Mouse (Mus musculus): ENCODE measurements around the gene Sucnr1. TPM values are rescaled to one million over a fixed set of nuclear protein-coding genes. Genes with fewer than 3 reads are reported as not detected.
A peak's percentile ranks its signal among the peaks of the same experiment; 100 is the strongest.
"Not testable (repeated sequence)": the region's sequence is repeated elsewhere in the genome, so short reads cannot be mapped to it uniquely, and the experiment has no call there.

The Sucnr1 gene
- total RNA-seq (2021), result not detected

DNA sequence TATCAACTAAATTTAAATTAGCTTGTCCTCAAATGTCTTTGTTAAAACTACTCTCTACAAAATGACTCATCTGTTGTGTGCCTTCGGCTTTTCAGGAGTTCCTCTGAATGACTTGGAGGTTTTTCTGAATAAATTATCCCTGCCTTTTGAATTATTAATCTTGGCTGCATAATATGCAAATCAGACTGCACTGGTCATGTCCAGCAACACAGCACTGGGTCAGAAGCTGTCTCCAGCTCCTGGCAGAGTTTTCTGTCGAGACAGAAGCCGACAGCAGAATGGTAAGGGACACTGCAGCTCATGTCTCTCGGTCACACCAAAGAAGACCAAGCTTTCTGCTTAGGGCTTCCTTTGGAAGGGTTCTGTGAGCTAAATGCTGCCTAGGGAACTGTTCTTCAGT is at the start of gene Sucnr1:
TSS of gene Sucnr1 (plus strand) at position 222 of the 400 bp plus-strand sequence.
- intact Hi-C loops (cut with DNase I), result no loop called here
- peak in 1 of 2 experiments; percentile 1 for DNase-seq (ENCODE audit: extremely low spot score in 1 of 2, low spot score in 2 of 2)

DNA sequence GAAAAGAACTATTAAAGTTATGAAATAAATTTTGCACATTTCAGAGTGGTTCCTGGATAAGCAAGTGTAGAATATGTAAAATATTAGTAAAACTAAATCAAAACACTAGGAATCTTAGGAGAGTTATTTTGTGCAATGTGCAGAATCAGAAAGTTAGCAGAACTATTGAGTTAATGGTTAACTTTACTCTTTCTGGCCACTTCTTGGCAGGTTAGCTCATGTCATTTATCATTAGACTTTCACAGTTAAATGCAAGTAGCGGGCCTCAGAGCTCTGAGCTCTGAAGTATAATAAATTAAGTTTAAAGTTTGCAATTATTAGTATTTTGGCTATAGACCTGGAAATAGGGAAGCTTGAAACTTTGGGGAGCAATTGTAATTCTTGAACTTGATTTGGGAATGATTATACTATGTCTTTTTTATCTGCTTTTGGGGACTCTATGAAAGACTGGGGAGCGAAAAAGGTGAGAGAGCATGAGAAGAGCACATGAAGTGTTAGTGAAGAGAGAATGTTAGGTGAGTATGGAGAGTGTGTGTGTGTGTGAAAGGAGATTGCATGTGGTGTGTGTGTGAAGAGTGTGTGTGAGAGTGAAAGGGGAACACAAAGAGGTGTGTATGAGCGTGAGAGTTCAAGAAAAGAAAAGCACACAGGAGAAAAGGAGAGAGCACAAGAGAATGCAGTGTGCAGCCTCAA is 35.3 kb upstream of the Sucnr1 start:
- DNase-seq (ENCODE audit: extremely low spot score in 1 of 2, low spot score in 2 of 2), result no peak

DNA sequence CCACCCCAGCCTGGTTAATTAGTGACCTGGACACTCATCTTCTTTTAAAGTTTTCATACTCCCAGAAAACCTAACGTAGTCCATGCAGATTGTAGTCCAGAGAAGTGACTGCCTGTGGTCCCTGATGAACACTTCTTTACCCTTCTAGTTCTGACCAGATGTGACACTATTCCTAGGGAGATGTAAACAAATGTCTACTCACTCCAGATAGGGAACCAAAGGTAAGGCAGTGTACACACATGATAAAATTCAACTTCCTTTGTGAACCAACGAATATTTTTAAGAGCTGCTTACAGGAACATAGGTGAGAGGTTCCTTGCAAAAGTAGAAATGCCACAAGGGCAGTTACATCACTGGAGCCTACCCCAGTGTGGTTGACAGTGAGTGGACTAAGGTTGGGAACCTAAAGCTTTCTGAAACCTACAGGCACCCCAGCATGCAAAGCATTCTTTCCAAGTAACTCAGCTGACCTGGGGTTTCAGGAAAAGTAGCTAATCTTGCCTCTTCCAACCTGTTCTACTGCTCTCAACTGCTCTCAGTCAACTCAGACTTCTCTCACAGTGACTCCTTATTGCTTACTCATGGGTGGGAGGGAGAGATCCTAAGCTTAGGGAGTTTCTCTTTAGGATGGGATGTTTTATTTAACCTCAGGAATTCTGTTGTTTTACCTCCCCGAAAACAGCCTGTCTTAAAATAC is 28.3 kb upstream of the Sucnr1 start:
- DNase-seq (ENCODE audit: extremely low spot score in 1 of 2, low spot score in 2 of 2), result no peak
- intact Hi-C loops (cut with DNase I), result loop anchor here (5.0 to 10.0 kb wide), 2 partner anchors 731 to 939 kb away; no protein-coding TSS in a partner anchor

More for the DNA sequence above, 35.3 kb upstream of the Sucnr1 start:
- intact Hi-C loops (cut with DNase I), result no loop called here

DNA sequence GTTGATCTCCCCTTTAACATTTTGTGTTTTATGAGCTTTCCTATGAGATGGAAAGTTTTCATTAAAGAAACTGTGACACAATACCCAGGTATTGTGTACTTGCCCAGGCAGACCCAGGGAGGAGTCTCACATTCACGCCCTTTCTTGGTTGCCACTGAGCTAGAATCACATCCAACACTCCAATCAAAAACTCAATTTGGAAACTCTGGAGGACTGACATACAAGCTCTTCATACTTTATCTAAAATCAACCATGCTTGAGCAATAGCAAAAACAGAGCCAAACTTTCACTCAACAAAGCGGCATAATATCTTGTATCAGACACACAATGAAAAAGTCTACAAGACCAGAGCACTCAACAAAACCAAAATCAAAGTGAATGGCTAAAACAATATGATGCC is 27.7 kb upstream of the Sucnr1 start:
- intact Hi-C loops (cut with DNase I), result loop anchor here (5.0 to 10.0 kb wide), 2 partner anchors 732 to 939 kb away; no protein-coding TSS in a partner anchor

DNA sequence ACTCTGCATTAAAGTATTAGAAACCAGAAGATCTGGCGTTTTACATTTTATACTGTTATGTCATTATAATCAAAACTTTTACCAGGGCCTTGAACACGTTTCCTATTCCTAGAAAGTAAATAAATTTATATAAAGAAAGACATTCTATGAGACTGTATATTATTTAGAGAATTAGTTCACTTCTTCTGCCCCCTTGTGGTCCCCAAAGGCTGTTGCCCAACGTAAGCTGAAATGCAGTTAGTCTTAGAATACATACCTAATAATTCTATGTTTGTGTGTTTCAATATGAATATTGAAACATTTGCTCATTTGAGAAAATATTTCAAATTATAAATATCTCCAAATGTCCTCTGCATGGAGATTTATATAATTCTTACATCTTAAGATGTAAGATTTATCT is 25.2 kb upstream of the Sucnr1 start:
- peak in 1 of 2 experiments; percentile 12 for DNase-seq (ENCODE audit: extremely low spot score in 1 of 2, low spot score in 2 of 2)
- intact Hi-C loops (cut with DNase I), result loop anchor here (10.0 kb wide), 1 partner anchor 942 kb away; no protein-coding TSS in a partner anchor

More for the DNA sequence above, 27.7 kb upstream of the Sucnr1 start:
- no peak for DNase-seq (ENCODE audit: extremely low spot score in 1 of 2, low spot score in 2 of 2)

DNA sequence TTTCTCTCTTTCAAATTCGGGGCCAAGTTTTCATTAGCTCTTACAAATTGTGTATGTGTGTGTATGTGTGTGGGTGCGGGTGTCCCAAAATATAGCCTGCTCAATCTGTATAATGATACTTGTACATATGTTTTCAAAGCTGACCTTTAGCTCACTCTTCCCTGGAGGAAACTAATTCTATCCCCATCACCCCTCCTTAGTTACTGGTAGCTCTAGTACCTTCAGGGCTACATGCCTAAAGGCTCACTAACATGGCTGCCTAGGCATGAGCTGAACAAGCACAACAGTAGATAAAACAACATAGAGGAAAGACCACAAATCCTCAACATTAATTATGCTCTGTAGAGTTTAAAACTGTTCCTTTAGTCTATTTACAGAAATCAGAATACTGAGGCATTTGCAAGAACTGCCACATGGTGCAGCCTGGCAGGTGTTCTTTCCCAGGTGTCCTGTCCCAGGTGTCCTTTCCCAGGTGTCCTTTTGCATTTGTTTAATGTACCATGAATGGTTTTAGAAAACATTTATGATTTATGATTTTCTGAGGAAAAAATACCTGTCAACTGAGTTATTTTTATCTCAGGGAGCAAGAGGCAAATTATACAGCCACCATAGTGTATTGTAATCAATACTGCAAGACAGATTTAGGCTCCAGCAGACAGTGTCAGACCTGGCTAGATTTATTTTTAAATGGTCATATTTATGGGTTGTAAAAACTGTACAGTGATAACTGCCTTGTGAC is 24.4 kb upstream of the Sucnr1 start:
- intact Hi-C loops (cut with DNase I), result loop anchor here (10.0 kb wide), 1 partner anchor 942 kb away; no protein-coding TSS in a partner anchor
- DNase-seq (ENCODE audit: extremely low spot score in 1 of 2, low spot score in 2 of 2), result no peak

DNA sequence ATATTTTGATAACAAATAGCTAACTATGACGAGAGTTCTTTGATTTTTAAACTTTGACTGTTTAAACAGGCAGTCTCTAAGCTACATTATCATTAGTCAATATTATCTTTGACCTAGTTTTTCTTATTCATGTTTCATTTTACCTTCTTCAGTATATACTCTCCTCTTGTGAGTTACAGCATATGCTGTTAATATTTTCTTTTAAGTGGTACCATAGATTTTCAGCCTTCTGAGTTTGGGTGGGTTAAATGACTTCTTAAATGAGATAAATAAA is 23.9 kb upstream of the Sucnr1 start:
- no peak for DNase-seq (ENCODE audit: extremely low spot score in 1 of 2, low spot score in 2 of 2)
- intact Hi-C loops (cut with DNase I), result loop anchor here (10.0 kb wide), 1 partner anchor 943 kb away; no protein-coding TSS in a partner anchor

DNA sequence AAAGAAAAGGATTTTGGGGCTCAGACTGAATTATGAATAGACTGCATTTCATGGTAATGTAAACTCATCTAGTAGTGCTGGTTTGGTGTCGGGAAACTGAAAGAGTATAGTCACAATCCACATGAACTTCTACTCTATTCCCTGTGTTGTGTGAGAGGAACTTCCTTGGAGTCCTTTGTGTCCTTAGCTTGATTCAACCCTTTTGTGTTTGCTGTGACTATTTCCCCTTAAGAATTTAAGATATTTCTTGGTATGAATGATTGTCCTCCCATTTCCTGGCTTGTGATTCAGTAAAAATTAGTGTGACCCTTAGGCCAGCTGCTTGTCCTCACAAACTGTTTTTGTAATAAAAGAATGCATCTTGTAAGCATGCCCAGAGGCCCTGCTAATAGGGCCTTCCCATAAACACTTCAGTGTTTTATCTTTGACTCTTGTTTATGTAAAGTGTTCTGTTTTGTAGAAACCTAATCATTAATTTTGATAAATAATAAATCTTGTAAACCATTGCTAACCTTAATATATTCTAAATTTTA is 2.7 kb upstream of the Sucnr1 start:
- intact Hi-C loops (cut with DNase I), result no loop called here
- DNase-seq (ENCODE audit: extremely low spot score in 1 of 2, low spot score in 2 of 2), result no peak

DNA sequence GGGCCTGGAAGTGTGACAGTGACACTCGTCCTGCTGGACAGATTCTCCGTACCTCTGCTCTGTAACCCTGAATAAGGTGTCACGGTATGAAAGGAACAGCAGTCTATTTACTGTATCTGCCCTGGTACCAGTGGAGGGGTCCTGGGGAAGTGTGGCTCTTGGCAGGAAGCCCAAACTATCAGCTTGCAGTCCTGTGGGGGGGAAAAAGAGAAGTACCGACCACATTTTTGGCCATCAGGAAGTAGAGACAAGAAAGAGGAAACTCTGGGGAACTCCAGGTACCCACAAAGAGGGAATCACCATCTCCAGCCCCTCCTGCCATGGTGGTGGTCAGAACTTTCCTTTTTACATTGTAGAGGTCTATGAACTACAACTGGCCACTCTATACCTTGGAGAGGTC is 1.1 kb upstream of the Sucnr1 start:
- intact Hi-C loops (cut with DNase I), result no loop called here
- peak; percentile 11 to 35 for DNase-seq (ENCODE audit: extremely low spot score in 1 of 2, low spot score in 2 of 2)

DNA sequence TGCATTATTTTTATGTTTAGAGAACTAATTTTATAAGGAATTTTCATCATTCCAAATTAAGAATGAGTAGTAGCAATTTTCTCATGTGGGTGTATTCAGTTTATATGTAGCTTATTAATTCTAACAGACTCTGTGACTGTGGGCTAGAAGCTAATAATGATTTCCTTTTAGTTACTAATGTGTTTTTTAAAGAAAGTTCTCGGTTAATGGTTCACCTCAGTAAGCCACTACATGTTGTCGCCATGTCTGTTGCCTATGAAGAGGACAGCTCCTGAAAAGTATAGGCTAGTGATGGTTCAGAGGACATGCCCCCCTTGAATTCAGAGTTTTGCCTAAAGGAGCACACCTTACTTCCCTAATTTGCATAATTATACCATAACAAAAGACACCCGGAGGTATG is 1.1 kb downstream of the Sucnr1 start:
- intact Hi-C loops (cut with DNase I), result no loop called here
- DNase-seq (ENCODE audit: extremely low spot score in 1 of 2, low spot score in 2 of 2), result no peak

DNA sequence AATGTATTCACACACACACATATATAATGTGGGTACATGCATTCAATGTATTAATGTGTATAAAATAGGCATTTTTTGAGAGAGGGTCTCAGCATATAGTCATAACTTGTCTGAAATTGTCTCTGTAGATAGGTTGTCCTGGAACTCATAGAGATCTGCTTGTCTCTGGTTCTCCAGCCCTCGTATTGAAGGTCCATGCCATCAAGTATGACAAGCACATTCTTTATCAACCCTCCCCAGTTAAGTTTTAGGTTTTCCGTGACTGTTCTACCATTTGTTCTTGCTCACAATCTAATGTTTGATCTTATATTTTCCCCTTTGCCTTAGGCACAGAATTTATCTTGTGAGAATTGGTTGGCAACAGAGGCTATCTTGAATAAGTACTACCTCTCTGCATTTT is 4.1 kb downstream of the Sucnr1 start:
- no peak for DNase-seq (ENCODE audit: extremely low spot score in 1 of 2, low spot score in 2 of 2)
- intact Hi-C loops (cut with DNase I), result no loop called here

DNA sequence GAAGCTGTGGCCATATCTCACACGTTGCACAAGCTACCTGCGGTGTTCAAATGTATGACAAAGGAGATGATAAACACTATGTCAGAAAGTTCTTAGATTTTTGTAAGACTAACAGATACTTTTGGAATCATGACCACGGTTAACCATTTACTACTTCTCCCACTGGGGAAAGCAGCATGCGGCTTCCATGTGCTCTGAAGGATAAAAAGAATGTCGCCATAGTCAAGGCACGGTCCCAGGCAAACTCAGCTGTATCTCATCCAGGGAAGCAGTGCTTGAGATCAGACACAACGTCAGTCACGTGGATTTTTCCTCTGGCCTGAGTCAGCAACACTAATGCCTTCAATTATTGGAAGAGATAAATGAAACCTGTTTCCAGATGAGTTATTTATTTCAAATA is 9.7 kb downstream of the Sucnr1 start:
- intact Hi-C loops (cut with DNase I), result no loop called here
- DNase-seq (ENCODE audit: extremely low spot score in 1 of 2, low spot score in 2 of 2), result no peak

DNA sequence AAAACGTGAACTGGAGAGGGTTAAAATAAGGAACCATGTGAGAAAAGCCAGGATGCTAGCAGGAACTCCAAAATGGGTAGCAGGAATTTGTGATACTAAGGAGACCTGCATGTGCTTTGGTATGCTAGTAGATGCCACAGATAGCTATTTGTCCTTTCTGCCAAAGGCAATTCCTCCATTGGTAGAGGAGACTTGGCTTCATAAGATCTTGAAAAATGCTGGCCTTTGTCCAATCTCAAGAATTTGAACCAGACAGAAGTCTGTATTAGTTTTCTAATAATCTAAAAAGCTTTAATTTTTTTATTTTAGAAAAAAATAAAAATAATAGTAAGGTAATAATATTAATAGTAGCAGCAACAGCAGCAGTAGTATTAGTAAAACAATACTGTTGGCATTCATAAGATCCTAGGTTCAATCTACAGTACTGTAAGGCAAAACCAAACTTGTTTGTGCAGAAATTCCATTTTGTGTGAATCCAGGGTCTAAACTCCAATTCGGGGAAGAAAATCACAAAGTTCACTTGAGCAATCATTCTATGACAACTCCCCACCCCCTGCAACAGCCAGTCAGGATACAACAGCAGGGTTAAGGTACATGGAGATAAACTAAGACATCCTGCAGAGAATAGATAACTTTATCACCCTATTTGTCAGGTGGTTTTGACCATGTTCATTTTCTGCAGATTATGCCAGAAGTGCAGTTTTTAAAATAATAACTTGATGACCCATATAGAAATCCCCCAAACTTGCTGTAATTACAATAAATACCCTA is 12.9 kb downstream of the Sucnr1 start:
- no peak for DNase-seq (ENCODE audit: extremely low spot score in 1 of 2, low spot score in 2 of 2)
- intact Hi-C loops (cut with DNase I), result no loop called here

DNA sequence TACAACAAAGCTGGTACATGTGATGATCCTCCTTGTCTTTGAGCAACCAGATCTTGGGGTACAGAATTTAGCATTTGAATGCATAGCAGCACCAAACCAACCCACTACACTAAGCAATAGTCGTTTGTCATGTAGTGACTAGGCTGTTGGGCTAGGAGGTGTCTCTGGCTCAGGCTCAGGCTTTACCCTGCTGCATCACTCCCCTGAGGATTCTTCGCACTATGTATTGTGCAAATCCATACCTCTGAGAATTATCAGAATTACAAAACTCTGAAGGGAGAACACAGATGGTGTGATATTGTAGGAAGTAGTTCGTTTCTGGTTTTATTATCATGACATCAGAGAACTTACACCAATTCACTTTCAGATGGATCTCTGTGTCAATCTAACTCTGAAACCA is 15.3 kb downstream of the Sucnr1 start:
- no peak for DNase-seq (ENCODE audit: extremely low spot score in 1 of 2, low spot score in 2 of 2)
- intact Hi-C loops (cut with DNase I), result no loop called here

DNA sequence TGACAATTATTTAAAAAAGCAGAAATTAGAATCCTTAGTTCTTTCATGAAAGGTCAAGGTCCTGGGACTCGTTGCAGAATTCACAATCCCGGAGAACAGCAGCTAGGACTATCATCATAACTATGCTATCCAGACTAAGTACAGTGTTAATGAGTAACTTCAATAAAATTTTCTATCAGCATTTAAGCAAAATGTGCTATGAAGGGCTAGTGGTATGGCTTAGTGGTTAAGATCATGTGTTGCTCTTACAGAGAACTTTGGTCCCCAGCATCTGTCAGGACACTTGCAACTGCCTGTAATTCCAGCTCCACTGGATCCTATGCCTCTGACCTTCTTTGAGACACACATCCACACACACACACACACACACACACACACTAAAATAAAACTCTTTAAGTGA is 15.8 kb downstream of the Sucnr1 start:
- DNase-seq (ENCODE audit: extremely low spot score in 1 of 2, low spot score in 2 of 2), result no peak
- intact Hi-C loops (cut with DNase I), result no loop called here

DNA sequence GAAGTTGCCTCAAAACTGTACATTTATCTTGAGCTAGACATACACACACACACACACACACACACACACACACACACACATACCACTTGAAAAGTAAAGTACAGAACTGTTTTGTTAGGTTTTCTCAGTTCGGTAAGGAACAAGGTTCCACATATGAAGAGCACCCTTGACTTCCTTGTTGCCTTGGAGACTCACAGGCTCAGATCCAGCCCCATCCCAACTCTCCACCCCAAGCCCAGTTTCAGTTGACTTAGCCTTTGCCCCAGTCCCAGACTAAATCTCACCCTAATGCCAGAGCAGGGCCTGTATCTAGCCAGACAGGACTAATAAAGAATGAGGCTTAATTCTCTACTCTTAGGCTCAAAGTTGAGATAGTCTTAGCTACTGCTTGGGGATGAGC is 16.9 kb downstream of the Sucnr1 start:
- intact Hi-C loops (cut with DNase I), result no loop called here

DNA sequence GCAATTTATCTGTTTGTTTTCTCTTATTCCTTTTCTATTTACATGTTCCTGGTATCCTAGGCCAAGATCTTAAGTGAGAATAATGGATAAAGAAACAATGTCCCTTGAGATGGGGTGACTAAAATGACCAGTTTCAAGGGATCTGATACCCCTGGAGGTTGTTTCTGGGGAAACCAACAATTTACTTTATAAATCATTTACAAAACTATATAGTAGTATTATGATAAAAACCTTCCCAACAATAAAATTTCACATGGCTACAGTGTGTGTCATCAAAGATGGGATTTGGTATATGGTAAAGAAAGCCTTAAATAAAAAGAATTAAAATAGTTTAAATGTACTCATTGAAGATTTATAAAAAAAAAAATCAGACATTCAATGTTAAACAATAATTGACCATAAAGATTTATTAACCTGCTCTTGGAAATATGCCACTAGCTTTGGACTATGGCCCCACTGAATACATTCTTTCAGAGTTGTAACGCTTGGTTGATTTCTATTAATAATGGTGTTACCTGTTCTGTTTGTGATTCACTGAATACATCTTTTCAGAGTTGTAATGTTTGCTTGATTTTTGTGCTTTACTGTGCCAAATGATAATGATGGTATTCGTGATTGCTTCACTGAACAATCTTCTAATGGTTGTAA is 22.9 kb downstream of the Sucnr1 start:
- intact Hi-C loops (cut with DNase I), result no loop called here
- no peak for DNase-seq (ENCODE audit: extremely low spot score in 1 of 2, low spot score in 2 of 2)

More for the DNA sequence above, 16.9 kb downstream of the Sucnr1 start:
- no peak for DNase-seq (ENCODE audit: extremely low spot score in 1 of 2, low spot score in 2 of 2)

DNA sequence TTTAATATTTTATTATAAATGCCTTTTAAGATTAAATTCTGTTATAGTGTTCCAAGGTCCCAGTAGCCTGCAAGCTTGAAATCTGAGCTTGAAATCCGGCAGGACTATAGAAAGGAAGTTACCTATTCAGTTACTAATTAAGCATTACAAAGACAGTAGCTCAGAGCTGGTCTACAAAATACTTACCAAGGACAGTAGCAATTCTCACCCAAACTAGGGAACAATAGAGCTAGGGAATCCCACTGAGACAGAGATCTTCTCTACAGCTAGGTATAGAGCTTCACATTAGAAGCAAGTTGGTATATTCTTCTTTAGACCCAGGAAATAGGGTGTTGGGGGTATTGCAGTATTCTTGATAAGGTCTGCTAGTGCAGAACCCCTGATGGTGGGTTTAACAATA is 24.8 kb downstream of the Sucnr1 start:
- DNase-seq (ENCODE audit: extremely low spot score in 1 of 2, low spot score in 2 of 2); intact Hi-C loops (cut with DNase I): not testable (repeated sequence)
